Mouse (Mus musculus): ENCODE data around the gene Rps18. TPM values are rescaled to one million over a fixed set of nuclear protein-coding genes. Genes with fewer than 3 reads are reported as not detected.

Rps18 gene
- polyA plus RNA-seq, 1 experiment: 320 TPM

- TF ChIP-seq POLR2A (IDR thresholded peaks at IDR 0.05; ENCODE audit: borderline replicate concordance, insufficient read depth, low read length) (no peak), CTCF (IDR thresholded peaks at IDR 0.05; ENCODE audit: borderline replicate concordance, insufficient read depth, low read depth, low read length) (no peak)
- under 1% methylated on average over 45 of the region's 45 CpGs for WGBS
- DNase-seq: peak; percentile 70 to 73
Observed at GRCm38 (mm10) chr17:33930280-33931158, 25.3 kb downstream of the Rps18 start.

GRCm38 (mm10) chr17:33929371-33930279 is 26.2 kb downstream of the Rps18 start, which contains the start of gene Rgl2:
Gene Rgl2 (plus strand): TSS chr17:33929543.
- Histone ChIP-seq H3K4me3 (replicated peaks; ENCODE audit: insufficient read depth, low read depth, low read length) (peak within 1 kb of the TSS; percentile 94), H3K4me1 (ENCODE audit: control insufficient read depth, insufficient read depth, low read length) (peaks cover 5% of the 10 kb centered on the region; the same call in 1 of the 2 replicates), H3K27me3 (ENCODE audit: control insufficient read depth, insufficient read depth, low read length) (no peaks in the 10 kb centered on the region), H3K27ac (ENCODE audit: insufficient read depth, low read length) (peak within 1 kb of the TSS; percentile 99)
- WGBS: under 1% methylated on average over 72 of the region's 80 CpGs
- peak; percentile 76; the same call in 1 of the 2 replicates for TF ChIP-seq POLR2A (IDR thresholded peaks at IDR 0.05; ENCODE audit: borderline replicate concordance, insufficient read depth, low read length)
- TF ChIP-seq CTCF (IDR thresholded peaks at IDR 0.05; ENCODE audit: borderline replicate concordance, insufficient read depth, low read depth, low read length): peak; percentile 19; the same call in 1 of the 2 replicates
- DNase-seq: peak; percentile 94 to 97

More at GRCm38 (mm10) chr17:33930280-33931158, 25.3 kb downstream of the Rps18 start:
- Histone ChIP-seq H3K27ac (ENCODE audit: insufficient read depth, low read length) (peak overlapping the region; percentile 84), H3K4me1 (ENCODE audit: control insufficient read depth, insufficient read depth, low read length) (peaks cover 5% of the 10 kb centered on the region; the same call in 1 of the 2 replicates), H3K27me3 (ENCODE audit: control insufficient read depth, insufficient read depth, low read length) (no peaks in the 10 kb centered on the region), H3K4me3 (replicated peaks; ENCODE audit: insufficient read depth, low read depth, low read length) (peak overlapping the region; percentile 94)

GRCm38 (mm10) chr17:33928251-33928947 is 27.4 kb downstream of the Rps18 start:
- Histone ChIP-seq H3K27ac (ENCODE audit: insufficient read depth, low read length) (no peak overlapping the region), H3K4me1 (ENCODE audit: control insufficient read depth, insufficient read depth, low read length) (peaks cover 5% of the 10 kb centered on the region; the same call in 1 of the 2 replicates), H3K4me3 (replicated peaks; ENCODE audit: insufficient read depth, low read depth, low read length) (peak overlapping the region; percentile 94), H3K27me3 (ENCODE audit: control insufficient read depth, insufficient read depth, low read length) (no peaks in the 10 kb centered on the region)
- TF ChIP-seq POLR2A (IDR thresholded peaks at IDR 0.05; ENCODE audit: borderline replicate concordance, insufficient read depth, low read length) (no peak), CTCF (IDR thresholded peaks at IDR 0.05; ENCODE audit: borderline replicate concordance, insufficient read depth, low read depth, low read length) (no peak)
- 50% methylated on average over 21 of the region's 21 CpGs for WGBS
- peak in 1 of 2 experiments; percentile 10 for DNase-seq

DNA sequence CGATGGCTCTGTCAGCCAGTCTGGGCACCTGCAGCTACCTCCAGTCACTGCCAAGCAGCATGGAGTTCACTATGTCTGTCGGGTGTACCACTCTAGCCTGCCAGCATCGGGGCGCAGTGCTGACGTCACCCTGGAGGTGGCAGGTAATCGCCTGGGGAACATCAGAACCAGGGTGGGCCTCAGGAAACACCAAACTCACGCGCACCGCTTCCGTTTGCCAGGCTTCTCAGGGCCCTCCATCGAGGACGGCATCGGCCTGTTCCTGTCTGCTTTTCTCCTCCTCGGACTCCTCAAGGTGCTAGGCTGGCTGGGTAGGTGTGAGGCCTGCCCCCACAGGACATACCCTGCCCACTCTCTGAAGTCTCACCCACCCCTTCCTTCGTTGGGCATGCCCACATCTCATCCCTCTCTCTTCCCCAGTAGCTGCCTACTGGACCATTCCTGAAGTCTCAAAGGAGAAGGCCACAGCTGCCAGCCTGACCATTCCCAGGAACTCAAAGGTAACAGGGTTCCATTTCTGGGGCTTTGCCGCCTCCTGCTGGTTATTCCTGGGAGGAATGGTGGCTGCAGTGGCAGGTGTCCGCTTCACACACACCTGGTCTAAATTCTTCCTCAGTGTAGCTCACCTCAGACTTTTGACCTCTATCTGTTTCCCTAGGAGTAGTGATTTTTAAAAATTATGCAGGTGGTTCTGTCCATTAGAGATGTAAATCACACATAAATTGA is 29.4 kb downstream of the Rps18 start:
- 71% methylated on average over 17 of the region's 17 CpGs for WGBS
- Histone ChIP-seq H3K4me1 (ENCODE audit: control insufficient read depth, insufficient read depth, low read length) (peaks cover 3% of the 10 kb centered on the region; the same call in 1 of the 2 replicates), H3K27ac (ENCODE audit: insufficient read depth, low read length) (no peak overlapping the region), H3K27me3 (ENCODE audit: control insufficient read depth, insufficient read depth, low read length) (no peaks in the 10 kb centered on the region), H3K4me3 (replicated peaks; ENCODE audit: insufficient read depth, low read depth, low read length) (no peak overlapping the region)
- TF ChIP-seq CTCF (IDR thresholded peaks at IDR 0.05; ENCODE audit: borderline replicate concordance, insufficient read depth, low read depth, low read length): no peak; the same call in 1 of the 2 replicates
- no peak for TF ChIP-seq POLR2A (IDR thresholded peaks at IDR 0.05; ENCODE audit: borderline replicate concordance, insufficient read depth, low read length)
- no peak for DNase-seq

DNA sequence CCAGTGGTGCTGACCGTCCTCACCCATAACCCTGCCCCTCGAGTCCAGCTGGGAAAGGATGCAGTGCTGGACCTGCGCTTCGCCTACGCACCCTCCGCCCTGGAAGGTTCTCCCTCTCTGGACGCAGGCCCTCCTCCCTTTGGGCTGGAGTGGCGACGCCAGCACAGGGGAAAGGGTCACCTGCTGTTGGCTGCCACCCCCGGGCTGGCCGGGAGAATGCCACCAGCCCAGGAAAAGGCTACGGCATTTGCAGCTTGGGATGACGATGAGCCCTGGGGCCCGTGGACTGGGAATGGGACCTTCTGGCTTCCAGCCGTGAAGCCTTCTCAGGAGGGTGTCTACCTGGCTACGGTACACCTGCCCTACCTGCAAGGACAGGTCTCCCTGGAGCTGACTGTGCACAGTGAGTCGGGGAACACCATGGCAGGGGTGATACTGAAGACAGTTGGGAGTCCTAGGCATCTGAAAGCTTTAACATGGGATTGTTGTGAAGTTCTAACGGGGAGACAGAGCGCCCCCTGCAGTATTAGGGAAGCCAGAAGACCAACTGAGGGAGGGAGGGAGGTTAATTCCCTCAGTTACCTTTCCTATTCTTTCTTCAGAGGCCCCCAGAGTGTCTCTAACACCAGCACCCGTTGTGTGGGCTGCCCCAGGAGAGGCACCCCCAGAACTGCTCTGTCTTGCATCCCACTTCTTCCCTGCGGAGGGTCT is 30.2 kb downstream of the Rps18 start:
- Histone ChIP-seq H3K27ac (ENCODE audit: insufficient read depth, low read length) (no peak overlapping the region), H3K4me3 (replicated peaks; ENCODE audit: insufficient read depth, low read depth, low read length) (no peak overlapping the region), H3K4me1 (ENCODE audit: control insufficient read depth, insufficient read depth, low read length) (no peaks in the 10 kb centered on the region), H3K27me3 (ENCODE audit: control insufficient read depth, insufficient read depth, low read length) (no peaks in the 10 kb centered on the region)
- no peak for TF ChIP-seq CTCF (IDR thresholded peaks at IDR 0.05; ENCODE audit: borderline replicate concordance, insufficient read depth, low read depth, low read length)
- no peak for TF ChIP-seq POLR2A (IDR thresholded peaks at IDR 0.05; ENCODE audit: borderline replicate concordance, insufficient read depth, low read length)
- DNase-seq: peak in 1 of 2 experiments; percentile 8
- 79% methylated on average over 21 of the region's 21 CpGs for WGBS

- 84% methylated on average over 10 of the region's 10 CpGs for WGBS
- no peak overlapping the region for H3K27ac ChIP-seq (ENCODE audit: insufficient read depth, low read length)
Observed at GRCm38 (mm10) chr17:33924577-33925283, 31.1 kb downstream of the Rps18 start.

More at GRCm38 (mm10) chr17:33924577-33925283, 31.1 kb downstream of the Rps18 start:
- peak; percentile 41; the same call in 1 of the 2 replicates for TF ChIP-seq CTCF (IDR thresholded peaks at IDR 0.05; ENCODE audit: borderline replicate concordance, insufficient read depth, low read depth, low read length)
- TF ChIP-seq POLR2A (IDR thresholded peaks at IDR 0.05; ENCODE audit: borderline replicate concordance, insufficient read depth, low read length): no peak
- H3K4me3 ChIP-seq (replicated peaks; ENCODE audit: insufficient read depth, low read depth, low read length): no peak overlapping the region
- DNase-seq: no peak
- no peaks in the 10 kb centered on the region for H3K4me1 ChIP-seq (ENCODE audit: control insufficient read depth, insufficient read depth, low read length)
- H3K27me3 ChIP-seq (ENCODE audit: control insufficient read depth, insufficient read depth, low read length): no peaks in the 10 kb centered on the region

Measured in cerebellum, adult 2 months (tissue).